1 mouse cellular context compared by ENCODE assay signal in genomic region chr19:37207303-37208175, GRCm38 (mm10).
TF ChIP-seq lines count a peak whose summit lies in the region.

March5 (plus strand) TSS chr19:37207543.

TF ChIP-seq in CH12.LX, 34 proteins besides CTCF, POLR2A, EP300 and RAD21 (continued from another document):
- TF ChIP-seq ZNF384 (IDR thresholded peaks at IDR 0.05; ENCODE audit: low read depth, low read length) = no peak; the same call in 1 of the 2 replicates
- peak; percentile 82; the same call in 1 of the 2 replicates for TF ChIP-seq KAT2A (IDR thresholded peaks at IDR 0.05; ENCODE audit: insufficient replicate concordance, low read length)
- no peak; the same call in 1 of the 2 replicates for TF ChIP-seq CHD1 (IDR thresholded peaks at IDR 0.05; ENCODE audit: low read depth, low read length)
- TF ChIP-seq POLR2AphosphoS2 (IDR thresholded peaks at IDR 0.05; ENCODE audit: low read depth, low read length) = no peak
- TF ChIP-seq ZMIZ1 (IDR thresholded peaks at IDR 0.05; ENCODE audit: low read depth, low read length) = peak; percentile 52
- TF ChIP-seq HCFC1 (IDR thresholded peaks at IDR 0.05; ENCODE audit: low read depth, low read length) = peak; percentile 90
- TF ChIP-seq GABPA (IDR thresholded peaks at IDR 0.05; ENCODE audit: insufficient replicate concordance, low read depth, low read length) = peak; percentile 51; the same call in 1 of the 2 replicates
- no peak for TF ChIP-seq MAFK (IDR thresholded peaks at IDR 0.05; ENCODE audit: insufficient replicate concordance, low read length)
- no peak for TF ChIP-seq USF1 (IDR thresholded peaks at IDR 0.05; ENCODE audit: low read depth, low read length)
TF ChIP-seq in CH12.LX: peak in this region for 11.
